Mouse (Mus musculus): ENCODE data around the gene Hoxc6. TPM values are rescaled to one million over a fixed set of nuclear protein-coding genes. Genes with fewer than 3 reads are reported as not detected.

Hoxc6 gene
- polyA plus RNA-seq (2015; fragmentation: Nextera tagmentation; extraction: Ambion mirVana) = 0.16 TPM in 1 of 2 replicates, not detected in the other

DNA sequence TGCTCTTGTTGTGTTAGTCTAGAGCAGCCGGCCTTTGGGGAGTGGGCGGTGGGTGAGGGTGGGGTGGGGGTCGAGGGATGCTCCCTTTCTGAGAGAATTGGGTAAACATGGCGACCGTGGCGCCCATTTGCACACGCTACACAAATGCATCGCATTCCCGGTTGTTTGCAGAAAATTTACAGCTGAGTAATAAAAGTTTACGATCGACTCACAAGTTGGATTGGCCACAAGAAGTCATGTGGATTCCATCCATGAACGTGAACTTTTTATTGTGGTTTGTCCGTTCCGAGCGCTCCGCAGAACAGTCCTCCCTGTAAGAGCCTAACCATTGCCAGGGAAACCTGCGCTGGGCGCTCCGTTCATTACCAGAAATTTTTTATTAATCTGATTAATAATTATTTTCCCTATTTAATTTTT, at the start of gene Hoxc6:
Gene Hoxc6, plus strand, starts transcription at position 319 of the 417 bp plus-strand sequence.
- Histone ChIP-seq H3K9me3 (replicated peaks; ENCODE audit: control insufficient read depth, low read length) (no peaks in the 10 kb centered on the region), H3K4me1 (ENCODE audit: control insufficient read depth, insufficient read depth, low read length) (peaks cover 10% of the 10 kb centered on the region; the same call in 1 of the 2 replicates), H3K27ac (ENCODE audit: low read length) (no peak within 1 kb of the TSS), H3K9ac (ENCODE audit: low read length) (peak within 1 kb of the TSS; percentile 68; the same call in 1 of the 2 replicates), H3K27me3 (ENCODE audit: control insufficient read depth, insufficient read depth, low read length) (peaks cover 93% of the 10 kb centered on the region), H3K4me2 (ENCODE audit: low read depth, low read length) (peak within 1 kb of the TSS; percentile 76), H3K36me3 (ENCODE audit: control insufficient read depth, insufficient read depth) (no peaks in the 10 kb centered on the region), H3K4me3 (ENCODE audit: low read length) (peak within 1 kb of the TSS; percentile 59)
- 3% methylated on average over 19 of the region's 19 CpGs for WGBS
- no peak for ATAC-seq (replicated peaks; ENCODE audit: extremely low read depth, insufficient read depth, low FRiP score)

DNA sequence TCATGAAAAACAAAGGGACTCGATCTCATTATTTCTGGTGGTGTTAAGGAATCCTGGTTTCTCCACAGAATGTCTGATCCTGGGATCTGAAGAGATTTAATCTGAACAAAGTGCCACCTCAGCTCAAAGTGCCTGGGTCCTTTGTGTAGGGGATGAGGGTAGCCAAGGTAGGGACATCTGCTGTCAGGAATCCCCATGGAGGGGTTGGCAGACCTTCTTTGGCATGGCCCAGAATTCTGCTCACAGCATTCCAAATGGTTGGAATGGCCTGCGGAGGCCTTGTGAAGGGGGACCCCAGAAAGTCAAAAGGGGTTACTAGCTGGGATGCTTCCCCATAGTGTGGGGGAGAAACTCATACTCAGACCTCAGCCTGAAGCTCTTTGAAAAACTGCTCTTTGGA, 49.2 kb upstream of the Hoxc6 start:
- Histone ChIP-seq H3K4me1 (ENCODE audit: control insufficient read depth, insufficient read depth, low read length) (no peaks in the 10 kb centered on the region), H3K4me3 (ENCODE audit: low read length) (no peak overlapping the region), H3K9ac (ENCODE audit: low read length) (no peak overlapping the region), H3K27ac (ENCODE audit: low read length) (no peak overlapping the region), H3K4me2 (ENCODE audit: low read depth, low read length) (no peak overlapping the region), H3K9me3 (replicated peaks; ENCODE audit: control insufficient read depth, low read length) (no peaks in the 10 kb centered on the region), H3K27me3 (ENCODE audit: control insufficient read depth, insufficient read depth, low read length) (peaks cover 95% of the 10 kb centered on the region), H3K36me3 (ENCODE audit: control insufficient read depth, insufficient read depth) (no peaks in the 10 kb centered on the region)
- 4% methylated on average over 2 of the region's 2 CpGs for WGBS
- no peak for ATAC-seq (replicated peaks; ENCODE audit: extremely low read depth, insufficient read depth, low FRiP score)

GRCm38 (mm10) chr15:102949696-102950095, 48.4 kb upstream of the Hoxc6 start:
- no peak overlapping the region for H3K4me3 ChIP-seq (ENCODE audit: low read length)
- ATAC-seq (replicated peaks; ENCODE audit: extremely low read depth, insufficient read depth, low FRiP score) = no peak

GRCm38 (mm10) chr15:102950877-102951276, 47.2 kb upstream of the Hoxc6 start:
- Histone ChIP-seq H3K27ac (ENCODE audit: low read length) (no peak overlapping the region), H3K4me1 (ENCODE audit: control insufficient read depth, insufficient read depth, low read length) (no peaks in the 10 kb centered on the region), H3K4me2 (ENCODE audit: low read depth, low read length) (no peak overlapping the region), H3K27me3 (ENCODE audit: control insufficient read depth, insufficient read depth, low read length) (peaks cover 94% of the 10 kb centered on the region), H3K4me3 (ENCODE audit: low read length) (no peak overlapping the region), H3K9ac (ENCODE audit: low read length) (no peak overlapping the region), H3K36me3 (ENCODE audit: control insufficient read depth, insufficient read depth) (no peaks in the 10 kb centered on the region), H3K9me3 (replicated peaks; ENCODE audit: control insufficient read depth, low read length) (no peaks in the 10 kb centered on the region)
- no peak for ATAC-seq (replicated peaks; ENCODE audit: extremely low read depth, insufficient read depth, low FRiP score)
- 24% methylated on average over 2 of the region's 2 CpGs for WGBS

More at GRCm38 (mm10) chr15:102949696-102950095, 48.4 kb upstream of the Hoxc6 start:
- Histone ChIP-seq H3K27me3 (ENCODE audit: control insufficient read depth, insufficient read depth, low read length) (peaks cover 96% of the 10 kb centered on the region), H3K9ac (ENCODE audit: low read length) (no peak overlapping the region), H3K9me3 (replicated peaks; ENCODE audit: control insufficient read depth, low read length) (no peaks in the 10 kb centered on the region), H3K4me1 (ENCODE audit: control insufficient read depth, insufficient read depth, low read length) (no peaks in the 10 kb centered on the region), H3K27ac (ENCODE audit: low read length) (no peak overlapping the region), H3K36me3 (ENCODE audit: control insufficient read depth, insufficient read depth) (no peaks in the 10 kb centered on the region), H3K4me2 (ENCODE audit: low read depth, low read length) (no peak overlapping the region)
- 3% methylated on average over 20 of the region's 20 CpGs for WGBS

GRCm38 (mm10) chr15:102953561-102953960, 44.5 kb upstream of the Hoxc6 start:
- Histone ChIP-seq H3K27me3 (ENCODE audit: control insufficient read depth, insufficient read depth, low read length) (peaks cover 95% of the 10 kb centered on the region), H3K9me3 (replicated peaks; ENCODE audit: control insufficient read depth, low read length) (no peaks in the 10 kb centered on the region), H3K9ac (ENCODE audit: low read length) (no peak overlapping the region), H3K27ac (ENCODE audit: low read length) (no peak overlapping the region), H3K4me1 (ENCODE audit: control insufficient read depth, insufficient read depth, low read length) (no peaks in the 10 kb centered on the region), H3K36me3 (ENCODE audit: control insufficient read depth, insufficient read depth) (no peaks in the 10 kb centered on the region), H3K4me3 (ENCODE audit: low read length) (no peak overlapping the region), H3K4me2 (ENCODE audit: low read depth, low read length) (no peak overlapping the region)
- ATAC-seq (replicated peaks; ENCODE audit: extremely low read depth, insufficient read depth, low FRiP score) = no peak
- WGBS = 5% methylated on average over 6 of the region's 6 CpGs

DNA sequence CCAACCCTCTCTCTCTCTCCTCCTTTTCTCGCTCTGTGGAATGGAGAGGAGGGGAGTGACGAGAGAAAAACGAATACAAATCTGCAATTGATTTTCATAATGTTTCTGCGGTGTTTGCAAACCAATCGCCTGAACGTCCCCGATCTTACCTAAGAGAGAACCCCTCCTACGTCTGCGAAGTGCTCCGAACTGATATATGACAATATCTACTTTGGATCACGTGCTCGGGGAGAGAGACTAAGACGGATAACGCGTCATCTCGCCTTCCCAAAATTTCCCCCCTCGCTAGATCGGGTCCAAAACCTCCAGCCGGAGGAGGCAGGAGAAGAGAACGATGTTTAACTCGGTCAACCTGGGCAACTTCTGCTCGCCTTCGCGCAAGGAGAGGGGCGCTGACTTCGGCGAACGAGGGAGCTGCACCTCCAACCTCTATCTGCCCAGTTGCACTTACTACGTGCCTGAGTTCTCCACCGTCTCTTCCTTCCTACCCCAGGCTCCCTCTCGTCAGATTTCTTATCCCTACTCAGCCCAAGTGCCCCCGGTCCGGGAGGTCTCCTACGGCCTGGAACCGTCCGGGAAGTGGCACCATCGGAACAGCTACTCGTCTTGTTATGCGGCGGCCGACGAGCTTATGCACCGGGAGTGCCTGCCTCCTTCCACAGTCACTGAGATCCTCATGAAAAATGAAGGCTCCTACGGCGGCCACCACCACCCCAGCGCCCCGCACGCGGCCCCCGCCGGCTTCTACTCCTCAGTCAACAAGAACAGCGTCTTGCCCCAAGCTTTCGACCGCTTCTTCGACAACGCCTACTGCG, 43.7 kb upstream of the Hoxc6 start, which contains the start of gene Hoxc11:
Gene Hoxc11, plus strand, starts transcription at position 236 of the 815 bp plus-strand sequence.
- Histone ChIP-seq H3K9me3 (replicated peaks; ENCODE audit: control insufficient read depth, low read length) (no peaks in the 10 kb centered on the region), H3K36me3 (ENCODE audit: control insufficient read depth, insufficient read depth) (no peaks in the 10 kb centered on the region), H3K4me2 (ENCODE audit: low read depth, low read length) (no peak within 1 kb of the TSS), H3K4me1 (ENCODE audit: control insufficient read depth, insufficient read depth, low read length) (no peaks in the 10 kb centered on the region), H3K4me3 (ENCODE audit: low read length) (no peak within 1 kb of the TSS), H3K27ac (ENCODE audit: low read length) (no peak within 1 kb of the TSS), H3K9ac (ENCODE audit: low read length) (no peak within 1 kb of the TSS), H3K27me3 (ENCODE audit: control insufficient read depth, insufficient read depth, low read length) (peaks cover 93% of the 10 kb centered on the region)
- no peak for ATAC-seq (replicated peaks; ENCODE audit: extremely low read depth, insufficient read depth, low FRiP score)
- WGBS = under 1% methylated on average over 56 of the region's 57 CpGs

- no peak for ATAC-seq (replicated peaks; ENCODE audit: extremely low read depth, insufficient read depth, low FRiP score)
- H3K4me1 ChIP-seq (ENCODE audit: control insufficient read depth, insufficient read depth, low read length) = no peaks in the 10 kb centered on the region
- H3K9me3 ChIP-seq (replicated peaks; ENCODE audit: control insufficient read depth, low read length) = no peaks in the 10 kb centered on the region
- no peak overlapping the region for H3K4me3 ChIP-seq (ENCODE audit: low read length)
- WGBS = 3% methylated on average over 28 of the region's 28 CpGs
- no peak overlapping the region for H3K4me2 ChIP-seq (ENCODE audit: low read depth, low read length)
- no peaks in the 10 kb centered on the region for H3K36me3 ChIP-seq (ENCODE audit: control insufficient read depth, insufficient read depth)
- no peak overlapping the region for H3K9ac ChIP-seq (ENCODE audit: low read length)
- no peak overlapping the region for H3K27ac ChIP-seq (ENCODE audit: low read length)
- peaks cover 93% of the 10 kb centered on the region for H3K27me3 ChIP-seq (ENCODE audit: control insufficient read depth, insufficient read depth, low read length)
Measured at GRCm38 (mm10) chr15:102955007-102955382, 43.1 kb upstream of the Hoxc6 start.

DNA sequence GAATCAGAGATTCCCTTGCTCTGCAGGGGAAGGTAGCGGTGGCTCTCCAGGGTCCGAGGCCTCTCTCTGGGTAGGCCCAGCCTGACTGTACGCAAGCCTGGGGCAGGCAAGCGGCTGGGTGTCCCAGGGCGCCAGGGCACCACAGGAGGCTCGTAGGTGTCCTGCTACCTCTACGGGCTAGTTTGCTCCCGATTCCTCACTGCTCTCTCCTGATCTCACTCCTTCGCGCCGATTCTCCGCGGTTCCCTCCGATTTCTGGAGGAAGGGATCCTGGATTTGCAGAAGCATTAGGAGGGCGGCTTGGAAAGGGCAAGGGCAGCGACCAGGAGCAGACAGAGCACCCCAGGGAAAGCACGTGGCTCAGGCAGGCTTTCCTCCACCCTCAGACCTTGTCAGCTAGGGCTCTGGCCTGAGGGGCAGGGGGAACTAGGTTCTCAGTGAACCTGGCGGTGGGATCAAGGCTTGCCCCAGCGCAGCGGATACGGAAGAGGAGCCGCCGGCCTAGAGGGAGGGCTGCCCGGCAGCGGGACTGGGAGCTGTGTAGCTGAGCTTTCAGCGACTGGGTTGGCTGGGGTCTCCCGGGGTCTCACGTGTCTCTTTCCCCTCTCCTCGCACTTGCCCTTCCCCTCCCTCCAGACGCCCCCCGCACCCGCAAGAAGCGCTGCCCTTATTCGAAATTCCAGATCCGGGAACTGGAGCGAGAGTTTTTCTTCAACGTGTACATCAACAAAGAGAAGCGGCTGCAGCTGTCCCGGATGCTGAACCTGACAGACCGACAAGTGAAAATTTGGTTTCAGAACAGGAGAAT, 42.0 kb upstream of the Hoxc6 start:
- WGBS = under 1% methylated on average over 39 of the region's 40 CpGs
- no peaks in the 10 kb centered on the region for H3K9me3 ChIP-seq (replicated peaks; ENCODE audit: control insufficient read depth, low read length)
- H3K36me3 ChIP-seq (ENCODE audit: control insufficient read depth, insufficient read depth) = no peaks in the 10 kb centered on the region
- H3K4me2 ChIP-seq (ENCODE audit: low read depth, low read length) = no peak overlapping the region
- H3K4me1 ChIP-seq (ENCODE audit: control insufficient read depth, insufficient read depth, low read length) = no peaks in the 10 kb centered on the region
- H3K27me3 ChIP-seq (ENCODE audit: control insufficient read depth, insufficient read depth, low read length) = peaks cover 95% of the 10 kb centered on the region
- no peak for ATAC-seq (replicated peaks; ENCODE audit: extremely low read depth, insufficient read depth, low FRiP score)
- H3K4me3 ChIP-seq (ENCODE audit: low read length) = no peak overlapping the region
- no peak overlapping the region for H3K9ac ChIP-seq (ENCODE audit: low read length)
- no peak overlapping the region for H3K27ac ChIP-seq (ENCODE audit: low read length)

DNA sequence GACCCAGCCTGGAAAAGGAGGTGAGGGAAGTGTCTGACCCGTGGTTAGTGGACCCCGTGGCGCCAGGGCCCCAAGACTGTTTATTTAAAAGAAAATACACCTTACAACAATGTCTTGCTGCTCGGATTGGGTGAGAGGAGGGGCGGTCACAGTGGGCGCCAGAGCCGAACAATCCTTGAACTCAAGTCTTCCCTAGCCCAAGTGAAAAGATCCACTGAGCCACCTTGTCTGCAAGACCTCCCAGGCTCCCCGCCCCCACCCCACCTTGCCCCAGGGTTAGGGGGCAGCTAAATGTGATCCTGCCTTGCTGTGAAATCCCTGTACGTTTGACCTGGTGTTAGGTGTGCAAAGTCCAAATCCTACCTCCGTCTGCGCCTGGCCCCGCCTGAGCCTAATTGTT, 41.2 kb upstream of the Hoxc6 start:
- Histone ChIP-seq H3K36me3 (ENCODE audit: control insufficient read depth, insufficient read depth) (no peaks in the 10 kb centered on the region), H3K9ac (ENCODE audit: low read length) (no peak overlapping the region), H3K4me3 (ENCODE audit: low read length) (no peak overlapping the region), H3K27me3 (ENCODE audit: control insufficient read depth, insufficient read depth, low read length) (peaks cover 95% of the 10 kb centered on the region), H3K27ac (ENCODE audit: low read length) (no peak overlapping the region), H3K4me1 (ENCODE audit: control insufficient read depth, insufficient read depth, low read length) (no peaks in the 10 kb centered on the region), H3K4me2 (ENCODE audit: low read depth, low read length) (no peak overlapping the region), H3K9me3 (replicated peaks; ENCODE audit: control insufficient read depth, low read length) (no peaks in the 10 kb centered on the region)
- ATAC-seq (replicated peaks; ENCODE audit: extremely low read depth, insufficient read depth, low FRiP score) = no peak
- 4% methylated on average over 12 of the region's 12 CpGs for WGBS
